Mouse (Mus musculus) heart, postnatal 0 days (tissue): ENCODE measurements around the gene Cdx2. TPM values are rescaled to one million over a fixed set of nuclear protein-coding genes. Genes with fewer than 3 reads are reported as not detected.

ENCODE experiments used
- ATAC-seq: fragments of 200-750 bp; cut with Nextera tagmentation; 2 replicates; pipeline ENCODE4 v1.8.0; 2017; ENCODE audit warnings: low read depth, moderate number of reproducible peaks, moderate library complexity; ENCODE audit not compliant: insufficient read depth
- DNase-seq: peaks from one replicate; pipeline ENCODE4 v3.0.0-alpha.2; 2016; ENCODE audit warnings: low spot score
- H3K27ac ChIP-seq: fragments of 300-500 bp; sonication (generic); 2 replicates; pipeline ENCODE4 v1.5.1; 2014; ENCODE audit warnings: low read depth, mild to moderate bottlenecking
- H3K27me3 ChIP-seq: fragments of 300-500 bp; sonication (generic); 2 replicates; pipeline ENCODE4 v1.6.1; 2014; ENCODE audit warnings: low read length, mixed read lengths; ENCODE audit not compliant: control insufficient read depth, insufficient read depth
- H3K36me3 ChIP-seq: fragments of 300-500 bp; sonication (generic); replicated peaks from 2 replicates; pipeline ENCODE4 v1.6.1; 2014; ENCODE audit warnings: low read length, mixed read lengths; ENCODE audit not compliant: control insufficient read depth, insufficient read depth
- H3K4me1 ChIP-seq: fragments of 300-500 bp; sonication (generic); 2 replicates; pipeline ENCODE4 v1.6.1; 2014; ENCODE audit warnings: antibody characterized with exemption; ENCODE audit not compliant: control insufficient read depth, insufficient read depth
- H3K4me2 ChIP-seq: fragments of 300-500 bp; sonication (generic); 2 replicates; pipeline ENCODE4 v1.6.1; 2014; ENCODE audit warnings: low read depth, mild to moderate bottlenecking, low read length, moderate library complexity
- H3K4me3 ChIP-seq: fragments of 300-500 bp; sonication (generic); 2 replicates; pipeline ENCODE4 v1.5.1; 2014; ENCODE audit warnings: low read depth, low read length
- H3K9ac ChIP-seq: fragments of 300-500 bp; sonication (generic); replicated peaks from 2 replicates; pipeline ENCODE4 v1.6.1; 2014; ENCODE audit warnings: low read depth, low read length, mixed read lengths
- H3K9me3 ChIP-seq: fragments of 300-500 bp; sonication (generic); replicated peaks from 2 replicates; pipeline ENCODE4 v1.6.1; 2016; ENCODE audit warnings: low read length; ENCODE audit not compliant: control insufficient read depth
- CTCF ChIP-seq: IDR thresholded peaks from 2 replicates; pipeline ENCODE4 v1.5.1; 2016; ENCODE audit warnings: antibody characterized with exemption, control low read depth, low read depth
- EP300 ChIP-seq: IDR thresholded peaks from 2 replicates; pipeline ENCODE4 v1.6.1; 2016; ENCODE audit warnings: antibody characterized with exemption, low read depth
- WGBS: fragments of 180-500 bp; shearing (Covaris S2); extraction: QIAGEN DNeasy Blood & Tissue Kit; methylation state at CpG from one replicate; pipeline ENCODE4 v1.1.7; 2014; 5-methylcytosine and 5-hydroxymethylcytosine counted together
- polyA plus RNA-seq: library from polyadenylated mRNA; unstranded; fragments of >200 nt; fragmentation: Nextera tagmentation; extraction: Ambion mirVana; gene quantifications from 2 replicates; pipeline ENCODE4 v1.2.1, GENCODE M21; 2015
- total RNA-seq: library from RNA; depleted of rRNA; stranded (reverse); fragments of >200 nt; gene quantifications from 2 replicates; pipeline ENCODE4 v1.2.3, GENCODE M21; 2014; ENCODE audit warnings: low replicate concordance

The Cdx2 gene
- total and polyA plus RNA-seq, 2 experiments from 2014 or later: not detected

DNA sequence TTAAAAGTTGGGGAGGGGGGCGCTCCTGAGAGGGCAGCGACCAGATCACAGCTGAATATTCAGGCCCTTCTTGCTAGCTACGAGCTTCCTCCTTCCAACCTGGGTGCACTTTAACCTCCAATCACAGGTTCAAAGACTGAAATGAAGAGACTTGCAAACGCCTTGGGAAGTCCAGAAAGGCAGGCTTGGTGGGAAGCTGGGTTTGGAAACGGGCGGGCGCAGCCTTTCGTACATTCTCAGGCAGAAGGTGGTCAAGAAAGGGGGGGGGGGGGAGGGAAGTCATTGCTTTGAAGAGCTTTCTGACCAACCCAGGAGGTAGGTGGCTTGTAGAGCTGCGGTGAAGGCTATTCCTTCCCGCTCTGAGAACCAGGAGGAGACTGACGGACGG lies 322 bp upstream of the Cdx2 start:
- no peak overlapping the region for H3K4me3 ChIP-seq
- H3K27ac ChIP-seq: no peak overlapping the region
- WGBS: 3% methylated on average over 12 of the region's 12 CpGs
- TF ChIP-seq EP300: no peak
- TF ChIP-seq CTCF: no peak
- no peaks in the 10 kb centered on the region for H3K9me3 ChIP-seq
- DNase-seq: no peak
- H3K4me1 ChIP-seq: no peaks in the 10 kb centered on the region
- no peaks in the 10 kb centered on the region for H3K36me3 ChIP-seq
- H3K4me2 ChIP-seq: no peak overlapping the region
- H3K9ac ChIP-seq: no peak overlapping the region
- peaks cover 100% of the 10 kb centered on the region for H3K27me3 ChIP-seq
- no peak for ATAC-seq

DNA sequence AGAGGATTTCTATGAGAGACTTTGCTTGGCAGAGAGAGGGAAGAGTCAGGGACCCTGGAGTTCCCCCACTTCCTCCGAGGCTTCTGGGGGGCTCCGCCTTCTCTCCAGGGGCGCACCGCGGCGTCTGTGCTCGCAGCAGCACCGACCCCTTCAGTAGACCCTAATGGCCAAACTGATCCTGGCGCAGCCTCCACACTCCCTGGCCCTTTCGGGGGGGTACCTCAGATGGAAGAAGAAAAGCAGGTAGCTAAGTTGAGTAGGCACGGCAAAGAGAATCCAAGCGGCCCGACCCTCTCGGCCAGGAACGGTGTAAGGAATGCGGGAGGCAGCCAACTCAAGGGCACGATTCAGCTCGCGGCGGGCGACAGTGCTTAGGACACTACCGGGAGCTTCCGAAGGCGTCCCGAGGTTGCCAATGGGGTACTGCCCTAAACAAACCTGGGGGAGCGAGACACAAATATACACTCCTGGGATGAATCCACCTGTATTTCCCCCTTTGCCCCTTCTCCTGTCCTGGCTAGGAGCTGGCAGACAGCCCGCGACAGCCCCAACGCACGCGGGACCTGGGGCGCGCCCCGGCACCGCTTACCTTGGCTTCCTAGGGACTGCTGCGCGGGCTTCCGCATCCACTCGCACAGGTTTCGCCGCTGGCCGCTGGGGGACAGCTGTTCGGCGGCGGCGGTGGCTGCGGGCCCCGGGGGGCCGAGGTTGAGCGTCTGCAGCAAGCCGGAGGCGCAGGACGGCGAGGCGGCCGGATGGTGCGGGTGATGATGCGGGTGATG lies 1.0 kb downstream of the Cdx2 start:
- H3K27me3 ChIP-seq: peaks cover 100% of the 10 kb centered on the region
- ATAC-seq (no peak), DNase-seq (no peak)
- no peaks in the 10 kb centered on the region for H3K4me1 ChIP-seq
- H3K9ac ChIP-seq: no peak overlapping the region
- H3K27ac ChIP-seq: no peak overlapping the region
- no peaks in the 10 kb centered on the region for H3K9me3 ChIP-seq
- peak overlapping the region; percentile 11 for H3K4me3 ChIP-seq
- TF ChIP-seq CTCF: no peak
- TF ChIP-seq EP300: no peak
- under 1% methylated on average over 58 of the region's 58 CpGs for WGBS
- no peak overlapping the region for H3K4me2 ChIP-seq
- H3K36me3 ChIP-seq: no peaks in the 10 kb centered on the region

DNA sequence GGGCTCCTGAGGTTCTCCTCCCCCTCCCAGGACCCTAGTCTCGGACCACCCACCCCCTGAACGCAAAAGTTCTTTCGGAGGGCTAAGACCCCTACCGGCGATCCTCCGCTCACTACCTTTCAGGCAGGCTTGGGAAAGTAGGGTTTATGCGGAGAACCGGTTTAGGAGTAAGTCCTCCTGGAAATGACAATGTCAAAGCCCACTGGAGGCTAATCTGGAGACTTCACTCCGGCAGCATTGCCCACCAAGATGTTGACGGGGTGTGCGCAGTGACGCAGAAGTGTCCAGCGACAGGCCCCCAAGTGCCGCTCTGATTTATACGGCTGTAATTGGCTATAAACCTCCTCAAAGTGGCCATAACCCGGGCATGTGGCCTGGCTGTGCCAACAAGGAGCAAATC lies 1.9 kb downstream of the Cdx2 start:
- no peaks in the 10 kb centered on the region for H3K9me3 ChIP-seq
- ATAC-seq (no peak), DNase-seq (no peak)
- H3K9ac ChIP-seq: no peak overlapping the region
- H3K4me2 ChIP-seq: no peak overlapping the region
- no peaks in the 10 kb centered on the region for H3K36me3 ChIP-seq
- 3% methylated on average over 16 of the region's 16 CpGs for WGBS
- TF ChIP-seq EP300 (no peak), CTCF (no peak)
- peak overlapping the region; percentile 0; the same call in 1 of the 2 replicates for H3K4me3 ChIP-seq
- no peaks in the 10 kb centered on the region for H3K4me1 ChIP-seq
- H3K27ac ChIP-seq: no peak overlapping the region
- H3K27me3 ChIP-seq: peaks cover 100% of the 10 kb centered on the region

DNA sequence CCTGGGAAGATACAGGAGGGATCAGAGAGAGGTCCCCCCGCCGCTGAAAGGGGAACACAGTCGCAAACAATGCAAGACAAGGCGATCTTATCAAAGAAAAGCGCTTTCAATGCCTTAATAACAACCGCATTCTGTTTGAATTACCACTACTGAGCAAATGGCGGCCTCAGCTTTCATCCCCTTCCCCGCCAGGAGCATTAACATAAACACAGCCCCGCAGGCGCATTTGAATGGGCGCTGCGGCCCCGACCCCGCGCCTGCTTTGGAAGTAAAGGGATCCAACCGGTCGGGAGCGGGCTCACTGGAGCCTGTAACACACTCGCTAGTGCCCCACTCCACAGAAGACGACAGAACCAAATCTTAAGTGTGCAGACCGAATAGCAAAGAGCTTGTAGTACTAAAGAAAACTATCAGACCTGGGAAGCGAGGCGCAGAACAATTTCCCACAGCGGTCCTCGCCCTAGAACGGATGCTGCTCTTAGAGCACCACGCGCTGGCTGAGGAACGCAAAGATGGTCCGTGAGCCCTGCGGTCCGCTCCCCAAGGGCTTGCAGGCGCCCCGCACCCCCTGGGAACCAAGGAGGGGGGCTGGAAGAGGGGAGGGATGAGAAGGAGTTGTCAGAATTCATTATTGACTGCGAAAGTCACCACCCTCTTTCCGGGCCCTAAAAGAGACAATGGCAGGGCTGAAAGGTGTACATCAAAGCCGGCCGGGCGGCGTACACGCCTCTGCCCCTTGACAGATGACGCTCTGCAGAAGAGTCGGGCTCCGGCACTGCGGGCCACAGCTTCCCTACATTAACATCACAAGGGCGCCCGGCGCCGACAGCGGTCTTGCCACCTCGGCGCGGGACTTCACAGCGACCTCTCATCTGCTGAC lies 2.6 kb downstream of the Cdx2 start:
- TF ChIP-seq EP300 (no peak), CTCF (no peak)
- Histone ChIP-seq H3K4me2 (no peak overlapping the region), H3K9me3 (no peaks in the 10 kb centered on the region), H3K9ac (no peak overlapping the region), H3K27me3 (peaks cover 100% of the 10 kb centered on the region), H3K4me1 (peaks cover 5% of the 10 kb centered on the region; the same call in 1 of the 2 replicates), H3K36me3 (no peaks in the 10 kb centered on the region), H3K4me3 (peak overlapping the region; percentile 0; the same call in 1 of the 2 replicates), H3K27ac (no peak overlapping the region)
- DNase-seq (no peak), ATAC-seq (no peak)
- WGBS: under 1% methylated on average over 54 of the region's 54 CpGs

DNA sequence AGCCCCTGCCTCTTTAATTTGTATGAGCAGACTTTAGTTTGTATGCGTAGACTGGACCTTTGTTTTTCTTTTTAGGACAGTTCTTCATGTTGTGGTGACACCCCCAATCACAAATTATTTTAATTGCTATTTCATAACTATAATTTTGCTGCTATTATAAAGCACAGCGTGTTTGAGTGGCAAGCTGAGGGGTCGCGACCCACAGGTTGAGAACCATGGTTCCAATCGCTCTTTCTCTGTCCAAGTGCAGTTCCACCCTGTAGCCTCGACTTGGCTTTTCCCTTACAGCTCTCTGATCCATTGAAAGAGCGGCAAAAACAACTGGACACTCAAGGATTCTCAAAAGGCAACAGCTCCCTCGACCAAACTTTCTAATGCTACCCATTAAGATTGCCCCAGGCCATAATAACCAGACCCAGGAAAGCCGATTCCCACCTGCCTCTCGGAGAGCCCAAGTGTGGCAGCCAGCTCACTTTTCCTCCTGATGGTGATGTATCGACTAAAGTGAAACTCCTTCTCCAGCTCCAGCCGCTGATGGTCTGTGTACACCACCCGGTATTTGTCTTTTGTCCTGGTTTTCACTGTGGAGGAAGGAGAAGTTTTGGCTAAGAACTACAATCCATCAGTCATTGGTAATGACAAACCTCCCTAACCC lies 4.2 kb downstream of the Cdx2 start:
- TF ChIP-seq CTCF (no peak), EP300 (no peak)
- Histone ChIP-seq H3K27me3 (peaks cover 99% of the 10 kb centered on the region), H3K4me2 (no peak overlapping the region), H3K4me3 (no peak overlapping the region), H3K9ac (no peak overlapping the region), H3K9me3 (no peaks in the 10 kb centered on the region), H3K27ac (no peak overlapping the region), H3K36me3 (no peaks in the 10 kb centered on the region), H3K4me1 (peaks cover 8% of the 10 kb centered on the region; the same call in 1 of the 2 replicates)
- ATAC-seq (no peak), DNase-seq (no peak)
- 6% methylated on average over 13 of the region's 13 CpGs for WGBS
